Mouse (Mus musculus) retina, adult 2 months (tissue): ENCODE results near the gene Tmem104.

Experiments used
- DNase-seq: peaks from one replicate; pipeline ENCODE4 v3.0.0-alpha.2; 2012; ENCODE audit warnings: low read depth, low spot score

Tmem104 gene

DNA sequence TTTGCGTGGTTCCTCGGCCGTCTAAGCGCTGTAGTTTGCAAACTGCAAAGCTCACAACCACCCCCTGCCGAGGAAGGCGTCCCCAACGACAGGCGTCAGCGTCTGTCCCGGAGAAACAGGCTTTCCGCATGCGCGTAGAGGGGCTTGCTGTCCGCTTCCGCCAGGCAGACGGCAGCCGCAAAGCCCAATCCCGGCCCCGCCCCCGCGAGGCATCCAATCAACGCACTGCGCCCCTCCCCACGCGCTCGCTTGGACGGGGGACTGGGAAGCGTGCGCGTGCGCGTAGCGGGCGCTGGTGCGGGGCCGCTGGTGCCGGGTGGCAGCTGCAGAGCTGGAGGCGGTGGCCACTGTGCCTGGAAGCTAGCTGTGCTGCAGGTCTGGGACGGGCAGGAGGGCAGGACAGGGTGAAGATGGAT lies at the start of gene Tmem104:
Gene Tmem104, plus strand, starts transcription at position 264 of the 416 bp plus-strand sequence.
- peak; percentile 90 for DNase-seq

- no peak for DNase-seq
Observed at GRCm38 (mm10) chr11:115138597-115139262, 48.6 kb upstream of the Tmem104 start.

DNA sequence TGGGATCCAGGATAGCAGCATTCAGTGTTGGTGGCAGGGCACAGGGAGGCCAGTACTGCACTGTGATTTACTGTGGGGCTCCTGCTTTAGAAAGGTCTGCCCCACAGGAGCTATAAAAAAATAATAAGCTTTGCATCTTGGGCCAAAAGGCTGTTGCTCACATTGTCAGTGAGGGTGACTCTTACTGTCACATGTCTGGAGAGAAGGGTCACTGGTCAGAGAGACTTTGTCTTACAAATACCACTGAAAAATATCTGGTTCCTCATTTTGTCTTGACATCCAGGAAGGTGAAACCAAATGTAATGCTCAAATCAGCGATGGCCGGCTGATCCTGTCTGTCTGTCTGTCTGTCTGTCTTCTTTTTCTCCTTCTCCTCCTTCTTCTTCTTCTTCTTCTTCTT lies 45.3 kb upstream of the Tmem104 start:
- no peak for DNase-seq

GRCm38 (mm10) chr11:115147813-115148212 lies 39.5 kb upstream of the Tmem104 start:
- DNase-seq, result no peak

DNA sequence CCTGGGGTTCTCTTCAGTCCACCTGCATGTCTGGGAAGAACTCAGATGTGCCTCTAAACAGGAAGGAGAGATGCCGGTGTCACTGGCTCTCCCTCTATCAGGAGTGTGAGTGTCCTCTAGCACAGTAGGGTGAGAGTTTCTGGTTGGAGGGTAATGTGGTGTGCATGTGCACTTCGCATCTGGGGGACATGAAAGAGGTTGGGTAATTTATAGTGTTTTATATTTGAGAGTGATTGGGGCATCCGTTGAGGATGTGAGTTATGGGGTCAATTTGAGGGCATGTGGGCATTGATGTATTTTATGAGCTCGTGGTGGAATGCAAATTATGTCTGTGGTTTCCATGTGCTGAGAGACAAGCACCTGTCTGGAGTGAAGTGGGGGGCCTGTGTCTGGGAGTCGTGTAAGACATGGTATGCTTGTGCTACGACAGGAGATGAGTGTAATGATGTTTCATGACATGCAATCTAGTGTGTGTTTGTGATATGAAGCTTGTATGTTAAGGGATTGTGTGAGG lies 36.5 kb upstream of the Tmem104 start:
- no peak for DNase-seq

DNA sequence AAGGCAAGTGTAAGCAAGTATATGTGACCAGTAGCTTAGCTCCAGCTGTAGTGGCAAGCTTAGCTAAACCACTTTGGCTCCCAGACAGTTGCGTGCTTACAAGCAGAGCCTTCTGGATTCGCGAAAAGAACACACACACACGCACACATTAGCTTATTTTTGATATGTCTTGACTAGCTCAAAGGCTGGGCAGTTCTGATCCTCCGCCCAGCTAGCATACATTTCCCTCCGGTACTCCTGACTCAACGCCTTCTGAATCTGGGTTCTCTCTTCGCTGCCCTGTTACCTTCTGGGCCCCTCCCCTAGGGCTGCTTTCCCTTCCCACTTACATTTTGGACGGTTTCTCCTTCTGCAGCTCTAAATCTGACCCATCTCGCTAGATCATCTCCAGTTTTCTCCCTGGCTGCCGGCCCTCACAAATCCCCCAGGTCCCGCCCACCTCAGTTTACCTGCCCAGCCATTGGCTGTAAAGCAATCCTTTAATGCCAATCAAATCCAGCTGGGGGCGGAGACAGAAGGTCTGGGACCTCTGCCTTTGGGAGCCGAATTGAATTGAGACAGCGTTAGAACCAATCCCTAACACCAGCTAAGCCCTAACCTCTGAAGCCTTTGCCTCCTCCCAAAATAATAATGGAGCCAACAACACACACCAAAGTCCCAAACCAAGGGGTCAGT lies 35.4 kb upstream of the Tmem104 start:
- peak; percentile 74 for DNase-seq

GRCm38 (mm10) chr11:115153088-115153487 lies 34.2 kb upstream of the Tmem104 start:
- DNase-seq, result no peak

DNA sequence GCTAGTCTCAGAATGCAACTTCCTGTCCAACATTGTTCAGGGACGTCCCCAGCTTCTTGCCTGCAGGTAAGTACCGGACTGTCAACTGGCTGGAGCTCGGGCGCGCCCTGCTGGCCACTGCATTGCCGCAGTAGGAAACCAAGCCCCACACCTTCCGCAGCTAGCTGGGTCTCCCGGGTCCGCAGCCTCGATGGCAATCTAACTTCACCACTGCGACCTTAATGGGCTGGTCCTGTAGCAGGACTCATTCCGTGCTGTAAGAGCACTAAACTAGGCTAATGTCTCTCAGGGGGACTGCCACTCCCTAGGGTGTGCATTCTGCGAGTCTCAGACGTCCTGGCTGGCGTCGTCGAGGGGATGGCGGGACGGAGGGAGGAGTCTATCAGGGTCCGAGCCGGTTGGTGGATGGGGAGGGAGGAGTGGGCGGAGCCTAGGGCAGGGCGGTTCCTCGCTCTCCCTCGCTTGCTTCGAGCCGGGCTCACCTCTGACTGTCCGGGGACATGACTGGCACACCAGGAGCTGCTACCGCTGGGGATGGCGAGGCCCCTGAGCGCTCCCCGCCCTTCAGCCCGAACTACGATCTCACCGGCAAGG lies 33.5 kb upstream of the Tmem104 start:
- DNase-seq, result peak; percentile 53

DNA sequence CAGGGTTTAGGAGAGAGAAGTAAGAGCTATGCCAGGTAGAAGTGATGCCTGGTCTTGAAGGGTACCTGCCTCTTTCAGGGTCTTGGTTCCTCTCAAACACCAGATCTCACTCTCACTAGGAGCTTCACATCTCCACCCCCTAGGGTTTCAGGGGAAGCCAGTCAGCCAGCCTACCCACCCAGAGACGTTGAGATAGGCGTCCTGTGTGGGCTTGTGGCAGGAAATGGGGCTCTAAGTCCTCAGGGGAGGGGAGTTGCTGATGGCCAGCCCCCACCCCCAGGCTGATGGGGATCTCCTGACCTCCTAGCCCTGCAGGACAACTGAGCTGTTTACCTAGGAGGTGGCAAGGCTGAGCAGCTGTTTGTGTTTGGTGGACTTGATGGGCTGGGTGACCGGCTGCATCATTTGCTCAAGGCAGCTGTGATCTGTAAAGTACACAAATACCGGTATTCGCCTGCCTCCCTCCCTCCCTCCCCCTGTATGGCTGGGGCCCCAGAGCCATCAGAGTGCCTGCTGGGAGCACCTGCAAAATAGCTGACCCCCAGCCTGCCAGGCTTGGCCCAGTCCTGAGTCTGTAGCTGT lies 32.1 kb upstream of the Tmem104 start:
- no peak for DNase-seq

DNA sequence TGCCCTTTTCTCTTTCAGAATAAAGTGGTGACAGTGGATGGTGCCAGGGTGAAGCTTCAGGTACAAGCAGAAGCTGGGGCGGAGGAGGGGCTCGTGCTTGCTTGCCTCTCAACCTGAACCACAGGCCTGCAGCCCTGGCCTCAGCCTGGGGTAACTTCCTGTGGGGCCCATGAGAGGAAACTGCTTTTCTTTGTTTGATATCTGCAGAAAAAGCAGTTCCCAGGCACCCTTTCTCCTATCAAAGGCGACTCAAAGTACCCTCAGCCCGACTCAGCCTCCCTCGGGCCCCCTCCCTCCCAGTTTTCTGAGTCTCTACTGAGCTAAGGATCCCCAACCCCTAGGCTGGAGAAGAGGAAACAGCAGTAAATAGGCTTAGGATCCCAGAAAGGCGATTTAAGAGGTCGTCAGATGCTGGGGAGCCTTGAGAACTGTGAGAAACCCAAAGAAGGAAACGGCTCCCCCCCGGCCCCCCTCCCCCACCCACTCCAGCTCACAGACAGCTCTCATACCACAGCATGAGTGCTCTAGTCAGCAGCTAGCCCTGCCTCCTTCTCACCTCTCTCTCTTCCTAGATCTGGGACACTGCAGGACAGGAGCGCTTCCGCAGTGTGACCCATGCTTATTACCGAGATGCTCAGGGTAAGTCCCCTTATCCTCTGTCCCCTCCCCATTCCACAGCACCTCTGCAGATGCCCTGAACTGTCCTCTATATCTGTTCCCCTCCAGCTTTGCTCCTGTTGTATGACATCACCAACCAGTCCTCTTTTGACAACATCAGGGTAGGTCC lies 29.2 kb upstream of the Tmem104 start:
- no peak for DNase-seq

GRCm38 (mm10) chr11:115160016-115160797 lies 27.1 kb upstream of the Tmem104 start:
- no peak for DNase-seq

DNA sequence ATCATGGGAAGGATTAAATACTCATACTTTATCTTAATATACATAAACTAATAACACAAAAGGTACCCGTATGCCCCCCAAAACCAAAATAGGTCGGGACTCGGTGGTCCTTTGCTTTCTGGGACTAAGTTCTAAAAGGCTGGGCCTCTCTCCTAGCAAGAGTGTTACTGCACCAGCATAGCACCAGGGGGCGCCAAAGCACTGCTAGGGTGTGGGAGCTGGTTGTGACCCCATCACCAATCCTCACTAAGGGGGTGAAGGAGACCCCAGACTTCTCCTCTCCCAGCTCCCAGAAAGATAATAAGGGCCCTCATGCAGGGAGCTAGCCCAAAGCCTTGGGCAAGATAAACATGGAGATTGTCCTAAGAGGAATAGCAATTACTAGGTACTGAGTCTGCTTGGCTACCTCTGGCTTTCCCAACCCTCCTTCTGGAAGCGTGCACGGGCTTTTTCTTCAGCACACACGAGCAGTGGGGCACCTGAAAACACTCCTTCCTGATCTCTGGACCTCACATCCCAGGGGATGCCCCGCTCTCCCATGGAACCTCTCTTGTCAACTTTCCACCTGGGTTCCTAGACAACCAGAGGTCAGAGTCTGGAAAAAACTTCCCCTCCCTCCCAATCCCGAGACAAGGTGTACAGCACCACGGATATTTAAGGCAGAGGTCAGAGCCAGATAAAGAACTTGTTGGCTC lies 26.3 kb upstream of the Tmem104 start:
- no peak for DNase-seq

- no peak for DNase-seq
Observed at GRCm38 (mm10) chr11:115161578-115162204, 25.6 kb upstream of the Tmem104 start.

GRCm38 (mm10) chr11:115162205-115162601 lies 25.1 kb upstream of the Tmem104 start:
- DNase-seq, result no peak

DNA sequence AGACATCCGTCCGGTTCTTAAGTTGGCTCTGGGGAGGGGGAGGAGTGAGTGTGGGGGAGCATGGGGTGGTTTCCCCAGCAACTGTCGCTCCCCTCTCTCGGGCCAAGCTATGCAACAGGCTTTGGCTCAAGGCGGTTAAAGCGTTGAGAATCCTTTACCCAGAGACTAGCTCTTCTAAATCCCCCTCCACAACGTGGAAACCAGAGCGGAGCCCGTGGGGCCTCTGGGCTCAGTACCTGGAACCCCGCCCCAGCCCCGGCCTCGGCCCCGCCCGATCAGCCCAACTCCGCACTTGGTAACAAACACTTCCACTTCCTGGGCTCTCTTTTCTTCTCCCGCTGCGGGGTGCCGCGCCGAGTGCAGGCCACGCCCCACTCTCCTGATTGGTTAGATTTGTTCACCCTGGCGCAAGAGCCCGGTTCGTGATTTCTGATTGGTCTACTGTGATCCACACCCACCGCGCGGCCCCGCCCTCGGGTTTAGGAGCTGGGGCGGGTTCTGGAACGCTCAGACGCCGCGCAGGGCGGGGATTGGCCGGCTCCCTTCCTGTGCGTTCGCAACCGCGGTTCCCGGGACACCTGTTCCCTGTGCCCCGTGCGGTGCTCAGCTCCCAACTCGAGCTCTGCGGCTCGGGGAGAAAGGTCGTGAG lies 24.3 kb upstream of the Tmem104 start, which contains the start of gene Slc9a3r1:
Gene Slc9a3r1, plus strand, starts transcription at position 510 of the 649 bp plus-strand sequence.
- DNase-seq, result peak; percentile 80

GRCm38 (mm10) chr11:115163568-115164150 lies 23.6 kb upstream of the Tmem104 start:
- DNase-seq, result no peak

- no peak for DNase-seq
Observed at GRCm38 (mm10) chr11:115164341-115164975, 22.8 kb upstream of the Tmem104 start.

DNA sequence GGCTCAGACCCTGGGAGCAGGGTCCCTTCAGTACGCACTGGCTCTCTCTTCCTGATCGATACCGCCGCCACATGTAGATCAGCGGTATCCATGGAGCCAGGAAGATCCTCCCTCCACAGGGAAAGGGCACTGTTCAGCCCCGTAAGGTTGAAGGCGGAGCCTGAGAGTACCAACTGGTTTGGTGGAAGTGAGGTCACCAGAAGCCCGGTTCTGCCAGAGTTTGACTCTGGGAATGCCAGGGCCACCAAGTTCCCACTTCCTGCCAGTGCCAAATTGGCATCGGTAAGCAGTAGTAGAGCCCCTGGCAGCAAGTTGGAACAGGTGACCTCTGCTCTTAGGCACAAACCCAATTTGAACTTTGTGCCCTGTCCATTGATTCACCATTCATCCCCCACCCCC lies 22.3 kb upstream of the Tmem104 start:
- no peak for DNase-seq
